Mouse (Mus musculus) spleen, adult 2 months (tissue): ENCODE measurements around the gene Fkbp15. TPM values are rescaled to one million over a fixed set of nuclear protein-coding genes. Genes with fewer than 3 reads are reported as not detected.
"Not testable (repeated sequence)": the region's sequence is repeated elsewhere in the genome, so short reads cannot be mapped to it uniquely, and the experiment has no call there.

Experiments used
- DNase-seq, 2 experiments: peaks; one replicate each; pipeline versions ENCODE4 v3.0.0 to v3.0.0-alpha.2; 2012 to 2021; ENCODE audit warnings: low spot score in 2 of 2, low read depth in 1 of 2
- H3K27ac ChIP-seq: fragments of 200-500 bp; 2 replicates; pipeline ENCODE4 v1.5.1; 2012; ENCODE audit warnings: low read length, inconsistent platforms; ENCODE audit not compliant: insufficient read depth
- H3K27me3 ChIP-seq: fragments of 200-500 bp; 2 replicates; pipeline ENCODE4 v1.6.1; 2012; ENCODE audit warnings: mild to moderate bottlenecking, moderate library complexity, low read length, inconsistent platforms; ENCODE audit not compliant: control insufficient read depth, insufficient read depth
- H3K36me3 ChIP-seq: fragments of 200-500 bp; 2 replicates; pipeline ENCODE4 v1.6.1; 2012; ENCODE audit warnings: mild to moderate bottlenecking, low read length, inconsistent platforms; ENCODE audit not compliant: control insufficient read depth, insufficient read depth
- H3K4me1 ChIP-seq: fragments of 200-500 bp; 2 replicates; pipeline ENCODE4 v1.6.1; 2011; ENCODE audit warnings: inconsistent platforms; ENCODE audit not compliant: control insufficient read depth, insufficient read depth, insufficient read length
- H3K4me3 ChIP-seq: fragments of 200-500 bp; 2 replicates; pipeline ENCODE4 v1.5.1; 2011; ENCODE audit warnings: mild to moderate bottlenecking, inconsistent platforms; ENCODE audit not compliant: insufficient read depth, insufficient read length; ENCODE audit errors: extremely low read depth
- CTCF ChIP-seq: fragments of 200-500 bp; IDR thresholded peaks from 2 replicates; pipeline ENCODE4 v1.5.1; 2011; ENCODE audit warnings: mild to moderate bottlenecking, inconsistent platforms; ENCODE audit not compliant: insufficient read depth, insufficient read length, insufficient replicate concordance; ENCODE audit errors: extremely low read depth
- POLR2A ChIP-seq: fragments of 200-500 bp; IDR thresholded peaks from 2 replicates; pipeline ENCODE4 v1.6.1; 2011; ENCODE audit warnings: low read depth, low read length, inconsistent platforms
- WGBS: fragments of 180-500 bp; shearing (Covaris S2); methylation state at CpG from one replicate; pipeline ENCODE4 v1.1.7; 2018; 5-methylcytosine and 5-hydroxymethylcytosine counted together
- polyA plus RNA-seq: library from polyadenylated mRNA; depleted of rRNA; stranded (reverse); fragments of >200 nt; gene quantifications from 2 replicates; pipeline ENCODE4 v1.2.3, GENCODE M21; 2012

Fkbp15 gene
- polyA plus RNA-seq, 1 experiment = 32.2 TPM

- Histone ChIP-seq H3K4me3 (no peak overlapping the region), H3K27ac (no peak overlapping the region), H3K36me3 (no peaks in the 10 kb centered on the region), H3K4me1 (no peaks in the 10 kb centered on the region; the same call in 1 of the 2 replicates), H3K27me3 (no peaks in the 10 kb centered on the region)
- DNase-seq = no peak
- no peak for TF ChIP-seq CTCF
- 59% methylated on average over 12 of the region's 12 CpGs for whole genome bisulfite sequencing
Observed at GRCm38 (mm10) chr4:62274841-62275536, 85.4 kb downstream of the Fkbp15 start.

- WGBS = 91% methylated on average over 10 of the region's 10 CpGs
- H3K27ac ChIP-seq = no peak overlapping the region
- H3K27me3 ChIP-seq = no peaks in the 10 kb centered on the region
- no peaks in the 10 kb centered on the region; the same call in 1 of the 2 replicates for H3K4me1 ChIP-seq
- no peaks in the 10 kb centered on the region for H3K36me3 ChIP-seq
- no peak overlapping the region for H3K4me3 ChIP-seq
- no peak for DNase-seq
- TF ChIP-seq POLR2A = no peak
- no peak for TF ChIP-seq CTCF
Observed at GRCm38 (mm10) chr4:62273916-62274315, 86.4 kb downstream of the Fkbp15 start.

GRCm38 (mm10) chr4:62272696-62273095 lies 87.7 kb downstream of the Fkbp15 start:
- WGBS = 91% methylated on average over 10 of the region's 10 CpGs
- TF ChIP-seq POLR2A (no peak), CTCF (no peak)

GRCm38 (mm10) chr4:62267101-62267500 lies 93.2 kb downstream of the Fkbp15 start:
- 82% methylated on average over 10 of the region's 10 CpGs for whole genome bisulfite sequencing
- H3K36me3 ChIP-seq = no peaks in the 10 kb centered on the region
- H3K27me3 ChIP-seq = no peaks in the 10 kb centered on the region
- TF ChIP-seq POLR2A = no peak
- TF ChIP-seq CTCF = no peak
- DNase-seq = no peak
- no peaks in the 10 kb centered on the region for H3K4me1 ChIP-seq
- no peak overlapping the region for H3K27ac ChIP-seq
- no peak overlapping the region for H3K4me3 ChIP-seq

More at GRCm38 (mm10) chr4:62272696-62273095, 87.7 kb downstream of the Fkbp15 start:
- H3K27me3 ChIP-seq = no peaks in the 10 kb centered on the region
- H3K4me3 ChIP-seq = no peak overlapping the region
- H3K4me1 ChIP-seq = no peaks in the 10 kb centered on the region; the same call in 1 of the 2 replicates
- DNase-seq = no peak
- no peak overlapping the region for H3K27ac ChIP-seq
- H3K36me3 ChIP-seq = no peaks in the 10 kb centered on the region

GRCm38 (mm10) chr4:62266016-62266415 lies 94.3 kb downstream of the Fkbp15 start:
- not testable (repeated sequence) for H3K4me1 ChIP-seq, DNase-seq, H3K27me3 ChIP-seq, H3K4me3 ChIP-seq, H3K27ac ChIP-seq, H3K36me3 ChIP-seq
- WGBS = 51% methylated on average over 7 of the region's 7 CpGs

GRCm38 (mm10) chr4:62265154-62265836 lies 95.1 kb downstream of the Fkbp15 start:
- no peak overlapping the region for H3K27ac ChIP-seq
- no peak for DNase-seq
- WGBS = 53% methylated on average over 10 of the region's 10 CpGs

GRCm38 (mm10) chr4:62263133-62263844 lies 97.1 kb downstream of the Fkbp15 start:
- Histone ChIP-seq H3K27me3 (no peaks in the 10 kb centered on the region), H3K4me3 (no peak overlapping the region), H3K27ac (no peak overlapping the region), H3K4me1 (no peaks in the 10 kb centered on the region), H3K36me3 (no peaks in the 10 kb centered on the region)
- WGBS = 46% methylated on average over 7 of the region's 7 CpGs
- DNase-seq = no peak
- no peak for TF ChIP-seq CTCF
- no peak for TF ChIP-seq POLR2A

More at GRCm38 (mm10) chr4:62265154-62265836, 95.1 kb downstream of the Fkbp15 start:
- Histone ChIP-seq H3K4me3 (no peak overlapping the region), H3K36me3 (no peaks in the 10 kb centered on the region), H3K4me1 (no peaks in the 10 kb centered on the region), H3K27me3 (no peaks in the 10 kb centered on the region)
- TF ChIP-seq CTCF = no peak
- no peak for TF ChIP-seq POLR2A
